Mouse (Mus musculus) 3134 (cell line): Measurements from ENCODE around the gene Ldah.
"Not testable (repeated sequence)": the region's sequence is repeated elsewhere in the genome, so short reads cannot be mapped to it uniquely, and the experiment has no call there.

Source experiments
- DNase-seq: peaks from one replicate; pipeline ENCODE4 v3.0.0-alpha.2; 2011; ENCODE audit warnings: low spot score; ENCODE audit not compliant: insufficient read length; ENCODE audit errors: extremely low read depth

Gene Ldah

GRCm38 (mm10) chr12:8207978-8208403 lies at the start of gene Ldah:
Gene Ldah, plus strand, starts transcription at chr12:8208107.
- DNase-seq = peak; percentile 94

- DNase-seq = no peak
These were observed 40.2 kb upstream of the Ldah start for GRCm38 (mm10) chr12:8167743-8168142.

GRCm38 (mm10) chr12:8180921-8181320 lies 27.0 kb upstream of the Ldah start:
- no peak for DNase-seq

DNA sequence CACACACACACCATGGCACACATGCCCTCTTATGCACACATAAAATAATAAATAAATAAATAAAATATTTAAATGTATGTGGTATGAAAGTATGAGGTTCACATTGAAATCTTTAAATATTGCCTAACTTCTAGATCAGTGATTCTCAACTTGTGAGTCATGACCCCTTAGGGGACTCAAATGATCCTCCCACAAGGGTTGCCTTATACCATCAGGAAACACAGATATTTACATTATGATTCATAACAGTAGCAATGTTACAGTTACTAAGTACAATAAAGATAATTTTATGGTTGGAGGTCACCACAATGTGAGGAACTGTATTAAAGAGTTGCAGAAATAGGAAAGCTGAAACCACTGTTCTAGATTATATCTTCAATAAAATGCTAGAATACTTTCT lies 26.2 kb upstream of the Ldah start:
- DNase-seq = peak; percentile 5

DNA sequence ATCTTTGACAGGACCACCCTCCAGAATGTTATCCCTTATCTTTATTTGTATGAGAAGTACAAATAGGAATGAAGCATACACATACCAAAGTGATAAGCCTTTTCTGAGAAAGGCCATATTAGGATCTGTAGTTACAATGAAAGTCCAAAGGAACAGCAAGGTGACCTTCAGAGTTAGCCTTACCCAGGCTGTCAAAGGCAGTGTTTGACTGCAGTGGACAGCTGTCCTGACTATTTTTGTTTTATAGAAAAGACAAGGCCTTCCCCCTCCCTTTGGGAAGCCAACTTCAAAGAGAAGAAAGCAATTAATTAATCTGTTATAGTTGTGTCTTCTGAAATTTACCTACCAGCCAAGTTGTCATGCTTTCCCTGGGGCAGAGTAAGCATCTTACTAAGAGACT lies 23.4 kb upstream of the Ldah start:
- no peak for DNase-seq

GRCm38 (mm10) chr12:8188161-8188560 lies 19.7 kb upstream of the Ldah start:
- no peak for DNase-seq

DNA sequence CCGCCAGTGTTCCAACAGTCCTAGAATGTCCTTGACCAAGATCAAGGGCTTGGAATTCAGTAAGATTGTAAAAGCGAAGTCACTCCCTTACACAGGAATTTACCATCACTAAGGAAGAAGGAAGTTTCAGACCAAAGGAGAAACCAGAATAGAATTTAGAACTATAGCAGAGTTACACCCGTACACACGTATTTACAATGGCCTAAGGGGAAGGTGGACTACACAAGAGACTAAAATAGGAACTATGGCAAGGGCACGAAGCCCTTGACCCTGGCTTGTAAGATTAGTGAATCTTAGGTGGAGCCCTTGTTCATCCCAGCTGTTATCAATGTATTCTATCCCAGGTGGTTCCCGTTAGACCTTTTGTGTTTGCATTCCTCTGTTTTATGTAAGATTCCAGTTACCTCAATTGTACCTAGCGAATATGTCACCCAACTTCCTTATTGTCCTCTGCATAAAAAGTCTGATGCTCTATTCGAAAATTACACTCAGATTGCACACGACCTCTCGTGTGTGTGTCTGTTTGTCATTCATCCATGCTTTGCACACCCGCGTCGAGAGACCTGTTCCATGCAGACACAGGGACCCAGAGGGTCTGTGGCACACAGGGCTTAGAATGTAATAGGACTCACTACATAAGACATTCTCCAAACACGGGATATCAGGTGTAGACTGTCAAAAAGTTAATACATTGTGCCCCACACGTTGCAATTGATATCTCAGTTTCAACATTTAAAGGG lies 18.9 kb upstream of the Ldah start:
- not testable (repeated sequence) for DNase-seq

GRCm38 (mm10) chr12:8189722-8190121 lies 18.2 kb upstream of the Ldah start:
- no peak for DNase-seq

GRCm38 (mm10) chr12:8205721-8206120 lies 2.2 kb upstream of the Ldah start:
- DNase-seq = no peak

DNA sequence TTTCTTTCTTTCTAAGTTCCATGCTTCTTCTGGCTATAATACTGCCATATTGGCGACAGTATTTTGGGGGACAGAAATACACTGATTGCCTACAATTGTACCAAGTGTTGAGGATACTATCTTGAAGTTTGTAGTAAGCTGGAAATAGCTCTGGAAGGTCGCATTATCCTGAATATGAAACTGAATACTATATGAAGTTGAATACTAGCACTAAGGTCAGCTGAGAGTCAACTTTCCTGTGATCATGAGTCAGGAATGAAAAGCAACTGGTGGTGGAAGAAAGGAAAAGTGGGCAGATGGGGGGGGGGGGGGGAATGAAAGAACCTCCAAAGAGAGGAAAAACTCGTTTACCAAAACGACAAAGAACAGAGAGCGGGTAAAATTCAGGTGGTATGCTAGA lies 329 bp upstream of the Ldah start:
- DNase-seq = no peak

DNA sequence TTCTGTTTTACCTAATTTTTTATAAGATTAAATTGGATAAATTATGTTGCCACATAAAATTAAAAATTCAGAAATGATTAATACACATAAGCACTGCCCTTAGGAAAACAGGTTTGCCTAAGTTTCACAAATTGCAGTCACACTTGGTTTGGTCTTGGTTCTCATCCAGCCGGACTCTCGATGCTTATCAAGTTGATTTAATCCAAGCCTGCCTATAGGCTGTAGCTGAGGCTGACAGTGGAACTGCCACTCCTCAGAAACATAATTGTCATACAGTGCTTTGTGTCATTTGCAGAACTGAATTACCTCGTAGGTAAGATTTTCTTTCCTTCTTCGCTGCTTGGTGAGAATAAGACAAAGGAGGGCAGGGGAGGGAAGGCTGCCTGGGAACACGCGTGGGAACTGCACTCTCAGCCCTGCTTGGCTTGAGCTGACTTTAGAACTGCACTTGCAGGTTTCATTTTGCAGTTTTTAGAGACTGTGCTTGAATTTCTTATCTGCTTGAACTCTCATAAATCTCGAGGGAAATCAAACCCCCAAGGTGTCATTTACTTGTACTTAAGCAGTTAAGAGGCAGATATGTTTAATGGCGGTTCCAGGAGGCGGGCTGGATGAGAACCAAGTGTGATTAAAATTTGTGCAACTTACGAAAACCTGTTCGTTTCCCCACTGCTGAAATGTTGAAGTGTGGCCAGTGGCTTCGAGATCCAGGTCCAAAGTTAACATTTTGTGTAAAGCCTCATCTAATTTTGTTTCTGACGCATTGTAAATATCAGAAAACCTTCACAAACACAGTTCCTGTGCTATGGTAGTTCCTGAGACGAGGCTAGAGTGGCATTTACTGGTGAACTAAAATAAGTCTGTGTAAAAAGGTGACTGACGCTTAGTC lies 8.7 kb downstream of the Ldah start:
- DNase-seq = no peak

DNA sequence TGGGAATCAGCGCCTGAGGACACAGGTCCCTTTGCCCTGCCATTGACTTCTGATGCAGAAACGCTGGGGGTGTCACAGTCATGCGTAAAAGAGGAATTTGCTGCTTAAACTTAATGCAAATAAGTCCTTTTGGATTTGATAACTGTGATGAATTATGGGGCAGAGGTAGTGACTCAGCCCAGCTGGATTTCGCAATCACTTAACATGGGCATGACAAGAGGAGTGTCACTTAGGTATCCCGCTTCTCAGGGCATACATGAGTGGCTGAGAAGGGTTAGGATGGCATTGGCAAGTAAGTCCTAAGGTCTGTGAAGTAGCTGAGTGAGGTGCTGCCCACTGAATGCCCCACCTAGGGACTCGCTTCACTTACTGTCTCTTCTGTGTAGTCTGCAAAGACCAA lies 15.1 kb downstream of the Ldah start:
- peak; percentile 19 for DNase-seq

GRCm38 (mm10) chr12:8231101-8231500 lies 23.2 kb downstream of the Ldah start:
- DNase-seq = no peak

DNA sequence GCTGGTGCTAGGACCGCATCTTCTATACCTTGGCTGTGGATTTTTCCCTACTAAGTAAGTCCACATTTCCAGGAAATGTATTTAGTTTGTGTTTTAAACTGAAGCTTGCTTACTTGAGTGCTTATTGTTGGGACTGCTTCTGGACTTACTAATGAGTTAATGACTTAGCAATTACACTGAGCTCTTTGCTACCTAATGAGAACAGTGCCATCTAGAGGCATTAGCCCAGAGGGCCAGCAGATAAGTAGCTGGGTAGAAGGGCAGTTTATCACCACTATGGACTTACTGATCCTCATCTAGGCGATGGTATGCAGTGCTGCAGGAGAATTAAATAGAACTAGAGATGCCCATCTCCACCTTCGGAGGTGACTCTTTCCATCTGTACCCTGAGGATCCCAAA lies 24.8 kb downstream of the Ldah start:
- peak; percentile 18 for DNase-seq

GRCm38 (mm10) chr12:8242181-8242580 lies 34.3 kb downstream of the Ldah start:
- DNase-seq = no peak

- no peak for DNase-seq
These were observed 36.8 kb downstream of the Ldah start for GRCm38 (mm10) chr12:8244746-8245145.

DNA sequence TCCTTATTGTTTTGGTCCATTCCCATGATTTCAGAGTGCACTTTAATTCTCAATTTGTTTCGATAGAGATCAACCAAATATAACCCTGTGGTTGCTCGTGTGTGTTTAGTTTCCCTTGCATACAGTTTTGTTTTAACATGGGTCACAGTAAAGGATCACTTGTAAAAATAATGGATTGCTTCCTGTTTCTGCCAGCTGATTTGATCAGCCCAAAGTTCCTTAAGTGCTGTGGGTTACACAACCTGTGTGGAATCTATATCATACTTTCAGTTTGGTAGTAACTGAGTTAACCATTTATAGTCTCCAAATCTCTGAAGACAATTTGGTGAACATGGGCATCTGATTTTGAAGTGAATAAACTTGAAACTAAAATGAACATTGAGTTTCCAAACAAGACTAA lies 52.4 kb downstream of the Ldah start:
- no peak for DNase-seq

DNA sequence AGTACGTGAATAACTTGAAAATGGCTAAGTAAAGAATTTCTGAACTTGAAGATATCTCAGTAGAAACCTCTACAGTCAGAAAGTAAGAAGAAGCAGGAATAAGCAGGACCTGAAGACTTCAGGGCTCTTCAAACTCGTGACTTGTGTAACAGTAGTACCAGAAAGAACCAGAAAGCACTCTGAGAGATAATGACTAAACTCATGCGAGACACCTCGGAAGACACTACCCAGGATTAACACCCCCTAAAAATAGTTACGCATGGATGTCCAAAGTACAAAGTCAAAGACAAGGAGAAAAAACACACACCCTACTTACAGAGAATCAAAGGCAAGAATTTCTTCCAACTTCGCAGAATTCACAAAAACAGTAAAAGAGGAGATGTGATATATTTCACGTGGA lies 58.4 kb downstream of the Ldah start:
- no peak for DNase-seq

DNA sequence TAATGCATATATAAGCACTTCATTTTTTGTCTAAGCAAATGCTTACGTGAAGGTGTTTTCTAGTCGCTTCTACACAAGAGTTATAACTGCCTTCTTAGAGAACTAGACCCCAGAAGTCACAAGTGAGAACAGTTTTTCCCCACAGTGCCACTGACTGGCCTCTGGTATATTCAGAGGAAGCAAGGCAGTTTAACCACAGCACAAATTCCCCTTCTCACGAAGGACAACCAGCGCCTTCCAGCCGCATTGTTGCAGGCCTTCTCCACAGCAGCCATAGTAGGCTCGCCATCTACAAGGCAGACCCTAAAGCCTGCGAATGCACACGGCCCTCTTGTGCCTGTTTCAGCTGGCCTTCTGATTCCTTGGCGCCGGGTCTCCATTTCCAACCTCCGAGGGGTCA lies 61.7 kb downstream of the Ldah start:
- DNase-seq = no peak

- no peak for DNase-seq
These were observed 63.5 kb downstream of the Ldah start for GRCm38 (mm10) chr12:8271405-8271804.

DNA sequence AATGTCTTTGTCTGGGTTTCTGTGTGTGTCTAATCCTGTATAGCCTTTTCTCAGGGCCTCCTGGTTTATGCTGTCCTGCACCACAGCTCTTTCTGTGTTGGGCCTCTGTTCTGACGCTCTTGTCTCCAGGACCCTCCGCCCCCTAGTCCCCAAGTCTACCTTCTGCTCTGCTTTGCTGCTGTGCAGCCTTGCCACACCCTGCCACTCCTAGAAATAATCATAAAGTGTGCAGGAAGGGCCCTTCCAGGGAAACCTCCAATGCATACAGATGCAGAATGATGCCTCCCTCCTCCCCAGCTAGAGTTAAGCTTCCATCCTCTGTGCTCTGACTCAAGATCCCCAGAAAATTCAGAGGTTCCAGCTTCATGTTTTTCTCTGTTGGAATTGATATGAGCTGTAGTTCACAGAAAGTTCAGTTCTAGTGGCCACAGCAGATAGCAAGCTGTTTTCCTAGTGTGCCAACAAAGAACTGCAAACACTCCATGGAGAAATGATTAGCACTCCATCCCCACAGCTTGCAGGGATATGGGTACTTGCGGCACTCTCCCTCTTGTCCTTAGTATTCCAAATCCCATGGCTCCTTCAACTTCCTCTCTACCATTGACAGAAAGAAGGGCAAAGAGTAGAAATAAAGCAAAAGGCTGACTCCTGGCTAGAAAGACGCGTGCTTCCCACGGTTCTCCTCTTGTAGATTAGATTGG lies 65.7 kb downstream of the Ldah start:
- no peak for DNase-seq
